Mouse (Mus musculus): ENCODE data around the gene Pde4d. TPM values are rescaled to one million over a fixed set of nuclear protein-coding genes. Genes with fewer than 3 reads are reported as not detected.

Gene Pde4d
- polyA plus RNA-seq, 1 experiment from 2014 or later, result 13.0 TPM

DNA sequence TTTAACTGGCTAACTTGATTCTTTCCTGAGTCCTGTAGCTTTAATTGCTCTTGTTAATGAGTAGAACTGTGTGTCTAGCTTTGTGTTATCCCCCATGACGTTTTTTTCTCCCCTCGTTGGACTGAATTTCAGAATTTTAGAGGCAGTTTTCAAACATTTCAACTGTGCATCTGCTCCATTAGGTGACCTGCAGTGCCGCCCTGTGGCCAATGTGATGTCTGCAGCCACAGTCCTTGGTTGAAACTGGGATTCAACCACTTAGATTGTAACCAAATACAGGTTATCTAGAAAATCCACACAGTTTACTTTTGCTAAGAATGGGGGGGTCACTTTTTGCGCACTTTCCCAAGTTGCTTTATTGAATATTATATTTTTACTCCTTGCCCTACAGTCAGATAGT lies 760.7 kb downstream of the Pde4d start:
- Histone ChIP-seq H3K4me2 (replicated peaks; ENCODE audit: low read depth) (no peak overlapping the region), H3K4me3 (ENCODE audit: low read depth, low read length) (no peak overlapping the region), H3K4me1 (replicated peaks; ENCODE audit: control insufficient read depth, insufficient read depth) (no peaks in the 10 kb centered on the region), H3K27me3 (ENCODE audit: control insufficient read depth, insufficient read depth, low read length) (no peaks in the 10 kb centered on the region), H3K9me3 (ENCODE audit: control insufficient read depth, low read length) (no peaks in the 10 kb centered on the region), H3K9ac (ENCODE audit: low read length) (no peak overlapping the region), H3K36me3 (ENCODE audit: control insufficient read depth, insufficient read depth, low read length) (no peaks in the 10 kb centered on the region), H3K27ac (replicated peaks) (no peak overlapping the region)
- DNase-seq (ENCODE audit: low spot score), result peak; percentile 78
- ATAC-seq (ENCODE audit: low FRiP score, low TSS enrichment), result no peak
- 0% methylated on average over 4 of the region's 4 CpGs for WGBS
- TF ChIP-seq EP300 (optimal IDR thresholded peaks at IDR 0.05), result no peak
- peak; percentile 94 for TF ChIP-seq CTCF (IDR thresholded peaks at IDR 0.05; ENCODE audit: low read depth)

DNA sequence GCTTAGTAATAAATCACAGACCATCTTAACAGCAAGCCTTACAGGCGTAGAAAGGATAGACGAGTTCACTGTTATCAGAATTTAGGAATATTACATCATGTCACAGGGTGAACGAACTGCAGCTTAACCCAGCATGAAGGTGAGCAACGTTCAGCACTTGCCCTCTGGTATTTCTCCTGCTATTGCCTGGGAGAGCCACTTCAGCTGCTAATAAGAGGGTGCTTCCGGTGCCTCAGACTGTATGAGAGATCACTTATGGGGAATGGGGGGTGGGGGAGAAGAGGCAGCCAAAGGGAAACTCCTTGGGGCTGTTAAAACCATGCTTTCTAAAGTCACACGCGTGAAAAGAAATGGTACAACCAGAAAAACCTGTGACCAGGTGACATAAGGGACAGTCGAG lies 761.7 kb downstream of the Pde4d start:
- DNase-seq (ENCODE audit: low spot score), result no peak
- WGBS, result 49% methylated on average over 8 of the region's 8 CpGs
- H3K4me3 ChIP-seq (ENCODE audit: low read depth, low read length), result peak overlapping the region; percentile 33
- H3K4me2 ChIP-seq (replicated peaks; ENCODE audit: low read depth), result peak overlapping the region; percentile 46
- no peak overlapping the region for H3K27ac ChIP-seq (replicated peaks)
- peak overlapping the region; percentile 27 for H3K9ac ChIP-seq (ENCODE audit: low read length)
- H3K4me1 ChIP-seq (replicated peaks; ENCODE audit: control insufficient read depth, insufficient read depth), result no peaks in the 10 kb centered on the region
- no peaks in the 10 kb centered on the region for H3K27me3 ChIP-seq (ENCODE audit: control insufficient read depth, insufficient read depth, low read length)
- TF ChIP-seq EP300 (optimal IDR thresholded peaks at IDR 0.05) (no peak), CTCF (IDR thresholded peaks at IDR 0.05; ENCODE audit: low read depth) (no peak)
- no peak for ATAC-seq (ENCODE audit: low FRiP score, low TSS enrichment)
- H3K36me3 ChIP-seq (ENCODE audit: control insufficient read depth, insufficient read depth, low read length), result no peaks in the 10 kb centered on the region
- no peaks in the 10 kb centered on the region for H3K9me3 ChIP-seq (ENCODE audit: control insufficient read depth, low read length)

DNA sequence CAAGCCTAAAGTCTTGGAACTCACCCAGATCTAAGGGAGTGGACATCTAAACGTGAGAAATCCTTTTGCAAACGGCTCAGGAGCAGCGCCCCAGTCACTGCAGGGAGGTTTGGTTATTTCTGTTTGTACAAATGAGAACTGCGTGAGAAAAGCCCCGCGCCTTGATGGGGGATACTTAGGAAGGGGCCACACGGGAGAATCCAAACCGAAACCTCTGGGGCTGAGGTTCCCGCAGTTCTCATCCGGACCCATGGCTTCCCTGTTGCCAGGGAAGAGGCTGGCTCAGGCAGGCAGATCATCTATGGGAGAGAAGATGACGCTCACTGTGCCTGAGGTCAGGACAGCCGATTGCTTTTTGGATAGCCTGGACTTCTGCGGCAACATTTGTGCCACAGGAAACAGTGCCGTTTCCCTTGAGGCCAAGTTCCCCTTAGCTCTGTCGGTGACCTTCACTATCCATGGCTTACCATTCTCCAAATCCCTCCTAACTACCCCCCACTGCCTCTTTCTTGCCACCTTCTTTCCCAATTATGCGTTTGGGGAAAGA lies 762.3 kb downstream of the Pde4d start:
- H3K9ac ChIP-seq (ENCODE audit: low read length), result peak overlapping the region; percentile 31
- H3K4me2 ChIP-seq (replicated peaks; ENCODE audit: low read depth), result peak overlapping the region; percentile 46
- TF ChIP-seq EP300 (optimal IDR thresholded peaks at IDR 0.05) (no peak), CTCF (IDR thresholded peaks at IDR 0.05; ENCODE audit: low read depth) (no peak)
- H3K4me3 ChIP-seq (ENCODE audit: low read depth, low read length), result peak overlapping the region; percentile 33
- 37% methylated on average over 16 of the region's 16 CpGs for WGBS
- no peaks in the 10 kb centered on the region for H3K36me3 ChIP-seq (ENCODE audit: control insufficient read depth, insufficient read depth, low read length)
- H3K4me1 ChIP-seq (replicated peaks; ENCODE audit: control insufficient read depth, insufficient read depth), result no peaks in the 10 kb centered on the region
- no peak overlapping the region for H3K27ac ChIP-seq (replicated peaks)
- no peaks in the 10 kb centered on the region for H3K9me3 ChIP-seq (ENCODE audit: control insufficient read depth, low read length)
- ATAC-seq (ENCODE audit: low FRiP score, low TSS enrichment) (no peak), DNase-seq (ENCODE audit: low spot score) (no peak)
- H3K27me3 ChIP-seq (ENCODE audit: control insufficient read depth, insufficient read depth, low read length), result no peaks in the 10 kb centered on the region

DNA sequence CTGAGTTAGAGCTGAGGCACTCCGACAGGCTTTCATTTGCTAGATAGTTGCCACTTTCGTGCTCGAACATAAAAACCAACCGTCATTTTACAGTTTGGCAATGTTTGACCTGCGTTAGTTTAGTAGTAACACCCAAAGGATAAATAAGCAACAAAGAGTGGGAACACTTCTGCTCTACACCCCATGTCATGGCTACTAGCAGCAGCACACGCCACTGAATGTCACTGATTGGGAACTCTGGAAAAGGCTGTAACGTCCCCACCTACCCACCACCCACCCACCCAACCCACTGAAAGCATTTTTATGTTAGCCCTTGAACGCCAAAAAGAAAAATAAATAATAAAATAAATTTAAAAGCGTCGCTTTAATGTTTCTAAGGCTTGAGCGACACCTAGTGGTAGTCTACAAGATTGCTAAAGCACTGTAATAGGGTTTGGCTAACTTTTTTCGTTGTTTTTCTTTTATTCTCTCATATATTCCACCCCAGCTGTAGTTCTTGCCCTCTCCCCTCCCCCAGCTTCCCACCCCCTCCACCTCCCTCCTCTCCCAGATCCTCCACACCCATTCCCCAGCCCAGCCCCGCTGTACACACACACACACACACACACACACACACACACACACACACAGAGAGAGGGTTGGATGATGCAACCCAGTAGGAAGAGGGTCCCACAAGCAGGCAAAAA lies 763.2 kb downstream of the Pde4d start:
- H3K9ac ChIP-seq (ENCODE audit: low read length), result no peak overlapping the region
- H3K27ac ChIP-seq (replicated peaks), result no peak overlapping the region
- WGBS, result 24% methylated on average over 13 of the region's 13 CpGs
- no peaks in the 10 kb centered on the region for H3K4me1 ChIP-seq (replicated peaks; ENCODE audit: control insufficient read depth, insufficient read depth)
- no peaks in the 10 kb centered on the region for H3K9me3 ChIP-seq (ENCODE audit: control insufficient read depth, low read length)
- ATAC-seq (ENCODE audit: low FRiP score, low TSS enrichment) (peak; percentile 62), DNase-seq (ENCODE audit: low spot score) (no peak)
- peak; percentile 78 for TF ChIP-seq CTCF (IDR thresholded peaks at IDR 0.05; ENCODE audit: low read depth)
- no peak for TF ChIP-seq EP300 (optimal IDR thresholded peaks at IDR 0.05)
- no peaks in the 10 kb centered on the region for H3K27me3 ChIP-seq (ENCODE audit: control insufficient read depth, insufficient read depth, low read length)
- peak overlapping the region; percentile 46 for H3K4me2 ChIP-seq (replicated peaks; ENCODE audit: low read depth)
- H3K4me3 ChIP-seq (ENCODE audit: low read depth, low read length), result peak overlapping the region; percentile 33
- H3K36me3 ChIP-seq (ENCODE audit: control insufficient read depth, insufficient read depth, low read length), result no peaks in the 10 kb centered on the region

DNA sequence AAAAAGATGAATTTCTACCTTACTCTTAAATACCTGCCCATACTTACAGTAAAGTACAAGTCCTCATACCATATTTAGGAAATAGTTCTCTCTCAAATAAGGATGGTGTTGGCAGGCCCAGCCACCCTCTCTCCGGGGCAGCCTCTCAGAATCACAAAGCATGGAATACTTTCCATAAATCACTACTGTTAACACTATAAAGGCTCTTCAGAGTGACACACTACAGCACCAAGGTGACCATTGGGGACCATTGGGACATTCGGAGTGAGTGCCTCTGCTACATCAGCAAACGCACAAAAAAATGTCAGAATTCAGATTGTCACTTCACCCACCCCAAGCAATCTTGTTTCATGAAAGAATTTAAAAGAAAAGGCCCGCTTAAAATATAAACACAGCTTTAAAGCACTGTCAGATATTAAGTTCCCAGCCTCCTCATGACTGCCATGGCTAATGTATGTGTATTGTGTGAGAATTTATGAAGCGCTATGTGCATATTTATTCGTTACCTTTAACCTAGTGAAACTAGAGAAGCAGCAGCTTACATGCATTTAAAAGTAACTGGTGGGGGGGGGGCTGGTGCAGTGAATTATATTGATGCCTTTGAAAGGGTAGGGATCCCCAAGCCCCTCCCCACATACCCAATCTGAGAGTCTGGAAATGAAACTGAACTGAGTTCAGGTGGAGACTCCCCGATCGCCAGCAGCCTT lies 769.4 kb downstream of the Pde4d start:
- 63% methylated on average over 8 of the region's 8 CpGs for WGBS
- TF ChIP-seq EP300 (optimal IDR thresholded peaks at IDR 0.05) (no peak), CTCF (IDR thresholded peaks at IDR 0.05; ENCODE audit: low read depth) (no peak)

More for the DNA sequence above, 769.4 kb downstream of the Pde4d start:
- Histone ChIP-seq H3K4me3 (ENCODE audit: low read depth, low read length) (no peak overlapping the region), H3K27ac (replicated peaks) (no peak overlapping the region), H3K4me2 (replicated peaks; ENCODE audit: low read depth) (no peak overlapping the region), H3K4me1 (replicated peaks; ENCODE audit: control insufficient read depth, insufficient read depth) (no peaks in the 10 kb centered on the region), H3K9me3 (ENCODE audit: control insufficient read depth, low read length) (no peaks in the 10 kb centered on the region), H3K36me3 (ENCODE audit: control insufficient read depth, insufficient read depth, low read length) (no peaks in the 10 kb centered on the region), H3K9ac (ENCODE audit: low read length) (no peak overlapping the region), H3K27me3 (ENCODE audit: control insufficient read depth, insufficient read depth, low read length) (no peaks in the 10 kb centered on the region)
- ATAC-seq (ENCODE audit: low FRiP score, low TSS enrichment), result no peak
- DNase-seq (ENCODE audit: low spot score), result no peak

Measured in stomach, postnatal 0 days (tissue).